Mouse (Mus musculus) lung, postnatal 0 days (tissue): ENCODE measurements at regions not wholly inside any gene's neighbourhood (a gene's known extent, or its start where the extent isn't known, plus 50 kb on each side); places are given as distances from the start of the nearest gene placed in this dataset.

Experiments
- CTCF ChIP-seq: IDR thresholded peaks from 2 replicates; pipeline ENCODE4 v1.5.1; 2016; ENCODE audit warnings: antibody characterized with exemption, mild to moderate bottlenecking
- EP300 ChIP-seq: IDR thresholded peaks from 2 replicates; pipeline ENCODE4 v1.6.1; 2016; ENCODE audit warnings: antibody characterized with exemption, mild to moderate bottlenecking, control low read depth

DNA sequence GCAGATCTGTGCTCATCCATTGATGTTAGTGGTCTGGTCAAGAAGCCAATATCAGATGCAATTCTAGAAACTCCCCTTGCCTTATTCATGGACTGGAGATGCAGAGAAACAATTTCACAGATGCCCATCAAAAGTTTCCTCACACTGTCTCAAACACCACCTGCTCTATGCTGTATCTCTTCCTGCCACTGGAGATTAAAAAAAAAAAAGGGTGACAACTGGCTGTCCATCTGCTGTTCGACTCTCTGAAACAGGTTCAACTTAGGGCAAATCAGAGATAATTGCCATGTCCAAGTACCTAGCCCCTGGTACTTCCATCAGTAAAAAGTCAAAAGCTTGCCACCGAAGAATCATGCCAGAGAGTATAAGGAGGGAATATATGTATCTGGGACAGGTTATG, 185.4 kb upstream of the Dio2 start:
- no peak for TF ChIP-seq EP300
- TF ChIP-seq CTCF: no peak
